Mouse (Mus musculus) heart, adult 2 months (tissue): Measurements from ENCODE around the gene Tnfrsf1b. TPM values are rescaled to one million over a fixed set of nuclear protein-coding genes. Genes with fewer than 3 reads are reported as not detected.

Experiments
- DNase-seq, 2 experiments: peaks; one replicate each; pipeline ENCODE4 v3.0.0; 2021
- H3K27ac ChIP-seq: fragments of 200-600 bp; 2 replicates; pipeline ENCODE4 v1.8.1; 2022
- H3K27me3 ChIP-seq: fragments of 200-500 bp; 2 replicates; pipeline ENCODE4 v1.6.1; 2012; ENCODE audit warnings: mild to moderate bottlenecking, low read length, inconsistent platforms, mixed read lengths; ENCODE audit not compliant: control insufficient read depth, insufficient read depth
- H3K36me3 ChIP-seq: fragments of 200-500 bp; 2 replicates; pipeline ENCODE4 v1.6.1; 2012; ENCODE audit warnings: low read length, inconsistent platforms; ENCODE audit not compliant: control insufficient read depth, insufficient read depth
- H3K4me1 ChIP-seq: fragments of 200-500 bp; 2 replicates; pipeline ENCODE4 v1.6.1; 2011; ENCODE audit warnings: low read length; ENCODE audit not compliant: control insufficient read depth, insufficient read depth
- H3K4me3 ChIP-seq: fragments of 200-600 bp; 2 replicates; pipeline ENCODE4 v1.8.1; 2022
- H3K79me2 ChIP-seq: fragments of 200-500 bp; replicated peaks from 2 replicates; pipeline ENCODE4 v1.6.1; 2012; ENCODE audit warnings: mild to moderate bottlenecking, inconsistent platforms, low read length, moderate library complexity, mixed read lengths; ENCODE audit not compliant: control insufficient read depth, insufficient read depth
- H3K9ac ChIP-seq: fragments of 200-500 bp; 2 replicates; pipeline ENCODE4 v1.6.1; 2012; ENCODE audit warnings: low read depth, mild to moderate bottlenecking, control low read depth, inconsistent platforms, low read length, mixed read lengths
- CTCF ChIP-seq: fragments of 200-600 bp; IDR thresholded peaks from 2 replicates; pipeline ENCODE4 v1.8.1; 2022; ENCODE audit warnings: antibody characterized with exemption, mild to moderate bottlenecking, moderate library complexity
- EP300 ChIP-seq: fragments of 200-500 bp; IDR thresholded peaks from 2 replicates; pipeline ENCODE4 v1.6.1; 2011; ENCODE audit warnings: low read depth, low read length, control low read depth; ENCODE audit not compliant: insufficient read depth
- POLR2A ChIP-seq: fragments of 200-500 bp; IDR thresholded peaks from 2 replicates; pipeline ENCODE4 v1.6.1; 2011; ENCODE audit warnings: mild to moderate bottlenecking, low read depth, low read length, control low read depth; ENCODE audit not compliant: insufficient read depth
- WGBS: fragments of 180-500 bp; shearing (Covaris S2); methylation state at CpG from one replicate; pipeline ENCODE4 v1.1.7; 2018; 5-methylcytosine and 5-hydroxymethylcytosine counted together
- intact Hi-C: fragments of 180-260 bp; cut with DNase I; formaldehyde crosslinking; loops from one replicate; pipeline ENCODE4 v1.15.1; 2025
- polyA plus RNA-seq: library from polyadenylated mRNA; depleted of rRNA; stranded (reverse); fragments of >200 nt; gene quantifications from 2 replicates; pipeline ENCODE4 v1.2.3, GENCODE M21; 2012
- total RNA-seq, 2 experiments: library from RNA; stranded (reverse); gene quantifications; 2 replicates each; pipeline ENCODE4 v1.2.3; 2021

Gene Tnfrsf1b
- total and polyA plus RNA-seq, 3 experiments, result 4.8 to 7.6 (median 5.4) TPM

DNA sequence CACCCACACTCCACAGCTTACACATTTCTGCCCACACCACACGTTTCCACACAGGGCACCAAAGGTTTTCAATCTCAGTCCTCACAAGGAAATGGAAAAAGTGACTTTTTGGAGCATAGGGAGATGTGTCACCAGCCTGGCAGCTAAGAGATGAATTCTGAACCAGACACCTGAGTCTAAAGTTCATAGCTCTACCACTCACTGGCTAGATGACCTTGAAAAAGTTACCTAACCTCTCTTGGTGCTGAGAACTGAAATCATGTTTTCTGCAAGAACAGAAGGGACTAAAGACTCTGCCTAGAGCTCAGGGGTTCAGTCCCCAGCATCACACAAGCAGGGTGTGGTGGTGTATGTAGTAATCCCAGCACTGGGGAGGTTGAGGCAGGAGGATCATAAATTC, 26.7 kb downstream of the Tnfrsf1b start:
- WGBS, result 94% methylated on average over 1 of the region's 1 CpGs
- H3K27ac ChIP-seq, result no peak overlapping the region
- intact Hi-C loops, result no loop called here
- no peak for TF ChIP-seq EP300
- TF ChIP-seq POLR2A, result no peak
- TF ChIP-seq CTCF, result no peak
- no peak overlapping the region for H3K4me3 ChIP-seq
- peaks cover 13% of the 10 kb centered on the region for H3K4me1 ChIP-seq
- no peak overlapping the region for H3K9ac ChIP-seq
- H3K79me2 ChIP-seq, result no peaks in the 10 kb centered on the region
- DNase-seq, result no peak
- no peaks in the 10 kb centered on the region for H3K27me3 ChIP-seq
- H3K36me3 ChIP-seq, result no peaks in the 10 kb centered on the region

GRCm38 (mm10) chr4:145219240-145219985, 27.3 kb downstream of the Tnfrsf1b start:
- no peaks in the 10 kb centered on the region for H3K27me3 ChIP-seq
- intact Hi-C loops, result no loop called here
- H3K9ac ChIP-seq, result no peak overlapping the region
- DNase-seq, result peak; percentile 48 to 63
- H3K4me3 ChIP-seq, result no peak overlapping the region
- H3K36me3 ChIP-seq, result no peaks in the 10 kb centered on the region
- H3K79me2 ChIP-seq, result no peaks in the 10 kb centered on the region
- H3K4me1 ChIP-seq, result peaks cover 18% of the 10 kb centered on the region
- TF ChIP-seq EP300 (no peak), CTCF (peak; percentile 68)
- no peak overlapping the region for H3K27ac ChIP-seq
- WGBS, result 68% methylated on average over 15 of the region's 15 CpGs

DNA sequence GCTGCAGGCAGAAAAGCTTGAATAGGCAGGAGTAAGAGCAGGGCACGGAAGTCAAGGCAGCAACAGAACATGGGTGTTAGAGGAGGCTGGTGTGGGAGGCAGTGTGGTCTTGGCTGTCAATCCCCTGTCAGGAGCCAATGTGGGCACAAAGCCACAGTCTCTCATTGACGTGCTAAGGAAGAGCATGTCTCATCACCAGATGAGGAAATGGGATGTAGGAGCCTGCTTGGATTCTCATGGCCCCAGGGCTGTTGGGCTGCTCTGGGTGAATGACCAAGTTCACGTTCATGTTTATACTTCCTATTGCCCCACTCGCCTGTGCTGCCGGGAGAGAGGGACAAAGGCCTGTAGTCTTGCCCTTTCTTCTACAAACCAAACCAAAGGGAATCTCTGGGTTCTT, 28.8 kb downstream of the Tnfrsf1b start:
- WGBS, result 58% methylated on average over 5 of the region's 5 CpGs
- Histone ChIP-seq H3K27me3 (no peaks in the 10 kb centered on the region), H3K36me3 (no peaks in the 10 kb centered on the region), H3K79me2 (no peaks in the 10 kb centered on the region), H3K4me3 (no peak overlapping the region), H3K9ac (no peak overlapping the region), H3K4me1 (peaks cover 22% of the 10 kb centered on the region), H3K27ac (no peak overlapping the region)
- intact Hi-C loops, result no loop called here
- TF ChIP-seq EP300 (no peak), POLR2A (no peak), CTCF (no peak)
- DNase-seq, result no peak

- intact Hi-C loops, result no loop called here
- Histone ChIP-seq H3K9ac (no peak overlapping the region), H3K27me3 (no peaks in the 10 kb centered on the region), H3K4me1 (peaks cover 21% of the 10 kb centered on the region), H3K27ac (no peak overlapping the region), H3K4me3 (no peak overlapping the region), H3K79me2 (no peaks in the 10 kb centered on the region), H3K36me3 (no peaks in the 10 kb centered on the region)
- 75% methylated on average over 6 of the region's 6 CpGs for WGBS
- no peak for TF ChIP-seq CTCF
- TF ChIP-seq EP300, result no peak
- TF ChIP-seq POLR2A, result no peak
- DNase-seq, result no peak
These were observed 29.6 kb downstream of the Tnfrsf1b start for GRCm38 (mm10) chr4:145217046-145217445.

- Histone ChIP-seq H3K4me3 (no peak overlapping the region), H3K36me3 (no peaks in the 10 kb centered on the region), H3K27ac (peak overlapping the region; percentile 47; the same call in 1 of the 2 replicates), H3K79me2 (no peaks in the 10 kb centered on the region), H3K4me1 (peaks cover 14% of the 10 kb centered on the region), H3K27me3 (no peaks in the 10 kb centered on the region), H3K9ac (no peak overlapping the region)
- WGBS, result 66% methylated on average over 2 of the region's 2 CpGs
- intact Hi-C loops, result loop anchor here (2.0 kb wide), 1 partner anchor 31 kb away; the partner anchor contains the start of gene Tnfrsf1b
- no peak for TF ChIP-seq POLR2A
- TF ChIP-seq CTCF, result no peak
- TF ChIP-seq EP300, result no peak
- no peak for DNase-seq
These were observed 31.3 kb downstream of the Tnfrsf1b start for GRCm38 (mm10) chr4:145215396-145215795.

DNA sequence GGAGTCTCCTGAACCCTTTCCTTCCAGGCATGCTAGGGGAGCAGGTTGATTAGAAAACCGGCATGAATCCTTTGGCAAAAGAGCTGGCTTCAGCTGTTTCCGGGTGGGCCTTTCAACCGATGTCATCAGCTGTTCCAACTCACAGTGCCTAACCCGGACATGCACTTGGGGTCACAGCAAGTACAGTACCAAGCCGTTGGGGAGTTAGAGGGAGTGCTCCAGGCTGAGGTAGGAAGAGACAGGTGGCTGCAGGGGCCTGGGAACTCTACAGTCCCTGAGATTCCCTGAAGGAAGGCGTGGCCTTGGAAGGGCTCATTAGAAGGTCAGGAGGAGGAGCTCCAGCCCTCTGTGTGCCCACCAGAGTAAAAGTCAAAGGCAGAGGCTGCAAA, 31.9 kb downstream of the Tnfrsf1b start:
- no peak overlapping the region for H3K4me3 ChIP-seq
- TF ChIP-seq CTCF (no peak), EP300 (no peak), POLR2A (no peak)
- H3K79me2 ChIP-seq, result no peaks in the 10 kb centered on the region
- H3K36me3 ChIP-seq, result no peaks in the 10 kb centered on the region
- WGBS, result 30% methylated on average over 6 of the region's 6 CpGs
- DNase-seq, result no peak
- H3K4me1 ChIP-seq, result peaks cover 14% of the 10 kb centered on the region
- H3K27ac ChIP-seq, result peak overlapping the region; percentile 47
- no peaks in the 10 kb centered on the region for H3K27me3 ChIP-seq
- intact Hi-C loops, result loop anchor here (1.0 to 2.0 kb wide), 2 partner anchors 32 to 72 kb away; partner anchors contain the start of gene Tnfrsf1b
- H3K9ac ChIP-seq, result no peak overlapping the region
